Mouse (Mus musculus): ENCODE measurements around the gene Serp2. TPM values are rescaled to one million over a fixed set of nuclear protein-coding genes. Genes with fewer than 3 reads are reported as not detected.

The Serp2 gene
- polyA plus RNA-seq, 1 experiment from 2014 or later: 24.4 TPM

GRCm38 (mm10) chr14:76595048-76595859, 38.6 kb upstream of the Serp2 start:
- ATAC-seq (replicated peaks; ENCODE audit: insufficient number of reproducible peaks, low FRiP score, low TSS enrichment): no peak
- Histone ChIP-seq H3K27ac (ENCODE audit: low read depth, low read length) (no peak overlapping the region), H3K4me3 (ENCODE audit: low read depth, low read length) (no peak overlapping the region), H3K4me2 (no peak overlapping the region), H3K36me3 (ENCODE audit: control insufficient read depth, insufficient read depth, low read length) (no peaks in the 10 kb centered on the region), H3K4me1 (ENCODE audit: control insufficient read depth, insufficient read depth, low read length) (peaks cover 9% of the 10 kb centered on the region; the same call in 1 of the 2 replicates), H3K9ac (ENCODE audit: low read depth, low read length) (no peak overlapping the region), H3K27me3 (ENCODE audit: control insufficient read depth, insufficient read depth, low read length) (no peaks in the 10 kb centered on the region), H3K9me3 (replicated peaks; ENCODE audit: control insufficient read depth, low read length) (no peaks in the 10 kb centered on the region)
- WGBS (ENCODE audit: insufficient replicate concordance): 79% methylated on average over 9 of the region's 9 CpGs

GRCm38 (mm10) chr14:76594351-76594885, 37.7 kb upstream of the Serp2 start:
- H3K9me3 ChIP-seq (replicated peaks; ENCODE audit: control insufficient read depth, low read length): no peaks in the 10 kb centered on the region

GRCm38 (mm10) chr14:76593630-76594193, 37.0 kb upstream of the Serp2 start:
- peaks cover 5% of the 10 kb centered on the region; the same call in 1 of the 2 replicates for H3K4me1 ChIP-seq (ENCODE audit: control insufficient read depth, insufficient read depth, low read length)
- H3K4me2 ChIP-seq: no peak overlapping the region
- no peak for ATAC-seq (replicated peaks; ENCODE audit: insufficient number of reproducible peaks, low FRiP score, low TSS enrichment)
- H3K27me3 ChIP-seq (ENCODE audit: control insufficient read depth, insufficient read depth, low read length): no peaks in the 10 kb centered on the region
- H3K27ac ChIP-seq (ENCODE audit: low read depth, low read length): no peak overlapping the region
- no peak overlapping the region for H3K4me3 ChIP-seq (ENCODE audit: low read depth, low read length)
- 86% methylated on average over 15 of the region's 15 CpGs for WGBS (ENCODE audit: insufficient replicate concordance)
- H3K9me3 ChIP-seq (replicated peaks; ENCODE audit: control insufficient read depth, low read length): no peaks in the 10 kb centered on the region
- H3K9ac ChIP-seq (ENCODE audit: low read depth, low read length): no peak overlapping the region
- H3K36me3 ChIP-seq (ENCODE audit: control insufficient read depth, insufficient read depth, low read length): no peaks in the 10 kb centered on the region

More at GRCm38 (mm10) chr14:76594351-76594885, 37.7 kb upstream of the Serp2 start:
- peaks cover 9% of the 10 kb centered on the region; the same call in 1 of the 2 replicates for H3K4me1 ChIP-seq (ENCODE audit: control insufficient read depth, insufficient read depth, low read length)
- ATAC-seq (replicated peaks; ENCODE audit: insufficient number of reproducible peaks, low FRiP score, low TSS enrichment): no peak
- WGBS (ENCODE audit: insufficient replicate concordance): 54% methylated on average over 6 of the region's 6 CpGs
- no peaks in the 10 kb centered on the region for H3K36me3 ChIP-seq (ENCODE audit: control insufficient read depth, insufficient read depth, low read length)
- H3K9ac ChIP-seq (ENCODE audit: low read depth, low read length): no peak overlapping the region
- H3K4me2 ChIP-seq: no peak overlapping the region
- no peak overlapping the region for H3K27ac ChIP-seq (ENCODE audit: low read depth, low read length)
- H3K27me3 ChIP-seq (ENCODE audit: control insufficient read depth, insufficient read depth, low read length): no peaks in the 10 kb centered on the region
- H3K4me3 ChIP-seq (ENCODE audit: low read depth, low read length): no peak overlapping the region

GRCm38 (mm10) chr14:76592721-76593120, 36.0 kb upstream of the Serp2 start:
- no peak overlapping the region for H3K4me3 ChIP-seq (ENCODE audit: low read depth, low read length)
- H3K9ac ChIP-seq (ENCODE audit: low read depth, low read length): no peak overlapping the region
- H3K4me2 ChIP-seq: no peak overlapping the region
- 84% methylated on average over 12 of the region's 12 CpGs for WGBS (ENCODE audit: insufficient replicate concordance)
- H3K9me3 ChIP-seq (replicated peaks; ENCODE audit: control insufficient read depth, low read length): no peaks in the 10 kb centered on the region
- H3K4me1 ChIP-seq (ENCODE audit: control insufficient read depth, insufficient read depth, low read length): 0 out of 2 replicates have a peak, but pooled peaks cover 4% of the 10 kb centered on the region
- no peak overlapping the region for H3K27ac ChIP-seq (ENCODE audit: low read depth, low read length)
- ATAC-seq (replicated peaks; ENCODE audit: insufficient number of reproducible peaks, low FRiP score, low TSS enrichment): no peak
- no peaks in the 10 kb centered on the region for H3K27me3 ChIP-seq (ENCODE audit: control insufficient read depth, insufficient read depth, low read length)
- H3K36me3 ChIP-seq (ENCODE audit: control insufficient read depth, insufficient read depth, low read length): no peaks in the 10 kb centered on the region

GRCm38 (mm10) chr14:76592090-76592489, 35.4 kb upstream of the Serp2 start:
- ATAC-seq (replicated peaks; ENCODE audit: insufficient number of reproducible peaks, low FRiP score, low TSS enrichment): no peak
- 0 out of 2 replicates have a peak, but pooled peaks cover 4% of the 10 kb centered on the region for H3K4me1 ChIP-seq (ENCODE audit: control insufficient read depth, insufficient read depth, low read length)
- no peak overlapping the region for H3K27ac ChIP-seq (ENCODE audit: low read depth, low read length)
- H3K9ac ChIP-seq (ENCODE audit: low read depth, low read length): no peak overlapping the region
- H3K4me2 ChIP-seq: no peak overlapping the region
- H3K4me3 ChIP-seq (ENCODE audit: low read depth, low read length): no peak overlapping the region
- H3K9me3 ChIP-seq (replicated peaks; ENCODE audit: control insufficient read depth, low read length): no peaks in the 10 kb centered on the region
- no peaks in the 10 kb centered on the region for H3K27me3 ChIP-seq (ENCODE audit: control insufficient read depth, insufficient read depth, low read length)
- H3K36me3 ChIP-seq (ENCODE audit: control insufficient read depth, insufficient read depth, low read length): no peaks in the 10 kb centered on the region
- WGBS (ENCODE audit: insufficient replicate concordance): 72% methylated on average over 6 of the region's 6 CpGs

- no peaks in the 10 kb centered on the region for H3K27me3 ChIP-seq (ENCODE audit: control insufficient read depth, insufficient read depth, low read length)
- ATAC-seq (replicated peaks; ENCODE audit: insufficient number of reproducible peaks, low FRiP score, low TSS enrichment): no peak
- no peak overlapping the region for H3K4me2 ChIP-seq
- 0 out of 2 replicates have a peak, but pooled peaks cover 4% of the 10 kb centered on the region for H3K4me1 ChIP-seq (ENCODE audit: control insufficient read depth, insufficient read depth, low read length)
- H3K36me3 ChIP-seq (ENCODE audit: control insufficient read depth, insufficient read depth, low read length): no peaks in the 10 kb centered on the region
- no peak overlapping the region for H3K4me3 ChIP-seq (ENCODE audit: low read depth, low read length)
- no peak overlapping the region for H3K27ac ChIP-seq (ENCODE audit: low read depth, low read length)
- H3K9me3 ChIP-seq (replicated peaks; ENCODE audit: control insufficient read depth, low read length): no peaks in the 10 kb centered on the region
- H3K9ac ChIP-seq (ENCODE audit: low read depth, low read length): no peak overlapping the region
- 79% methylated on average over 7 of the region's 7 CpGs for WGBS (ENCODE audit: insufficient replicate concordance)
Observed at GRCm38 (mm10) chr14:76590134-76590533, 33.4 kb upstream of the Serp2 start.

GRCm38 (mm10) chr14:76589671-76590070, 33.0 kb upstream of the Serp2 start:
- Histone ChIP-seq H3K36me3 (ENCODE audit: control insufficient read depth, insufficient read depth, low read length) (no peaks in the 10 kb centered on the region), H3K4me3 (ENCODE audit: low read depth, low read length) (no peak overlapping the region), H3K4me1 (ENCODE audit: control insufficient read depth, insufficient read depth, low read length) (0 out of 2 replicates have a peak, but pooled peaks cover 4% of the 10 kb centered on the region), H3K4me2 (no peak overlapping the region), H3K9me3 (replicated peaks; ENCODE audit: control insufficient read depth, low read length) (no peaks in the 10 kb centered on the region), H3K9ac (ENCODE audit: low read depth, low read length) (no peak overlapping the region), H3K27me3 (ENCODE audit: control insufficient read depth, insufficient read depth, low read length) (no peaks in the 10 kb centered on the region), H3K27ac (ENCODE audit: low read depth, low read length) (no peak overlapping the region)
- no peak for ATAC-seq (replicated peaks; ENCODE audit: insufficient number of reproducible peaks, low FRiP score, low TSS enrichment)
- 65% methylated on average over 1 of the region's 1 CpGs for WGBS (ENCODE audit: insufficient replicate concordance)

- Histone ChIP-seq H3K4me2 (no peak overlapping the region), H3K36me3 (ENCODE audit: control insufficient read depth, insufficient read depth, low read length) (no peaks in the 10 kb centered on the region), H3K9me3 (replicated peaks; ENCODE audit: control insufficient read depth, low read length) (no peaks in the 10 kb centered on the region), H3K27ac (ENCODE audit: low read depth, low read length) (no peak overlapping the region), H3K4me3 (ENCODE audit: low read depth, low read length) (no peak overlapping the region), H3K9ac (ENCODE audit: low read depth, low read length) (no peak overlapping the region), H3K4me1 (ENCODE audit: control insufficient read depth, insufficient read depth, low read length) (no peaks in the 10 kb centered on the region), H3K27me3 (ENCODE audit: control insufficient read depth, insufficient read depth, low read length) (no peaks in the 10 kb centered on the region)
- WGBS (ENCODE audit: insufficient replicate concordance): 41% methylated on average over 13 of the region's 13 CpGs
- no peak for ATAC-seq (replicated peaks; ENCODE audit: insufficient number of reproducible peaks, low FRiP score, low TSS enrichment)
Observed at GRCm38 (mm10) chr14:76585831-76586405, 29.2 kb upstream of the Serp2 start.

Measured in heart, embryonic 11.5 days (tissue).